Mouse (Mus musculus) megakaryocyte, embryonic 14.5 days (primary cell): ENCODE data around the gene Mgea5.

Experiments
- FLI1 ChIP-seq: IDR thresholded peaks from 2 replicates; pipeline ENCODE4 v1.6.1; 2012; ENCODE audit warnings: low read length, inconsistent platforms, mixed read lengths
- GATA1 ChIP-seq: IDR thresholded peaks from 3 replicates; pipeline ENCODE4 v1.6.1; 2012; ENCODE audit warnings: mixed read lengths, low read length, inconsistent platforms, borderline replicate concordance

DNA sequence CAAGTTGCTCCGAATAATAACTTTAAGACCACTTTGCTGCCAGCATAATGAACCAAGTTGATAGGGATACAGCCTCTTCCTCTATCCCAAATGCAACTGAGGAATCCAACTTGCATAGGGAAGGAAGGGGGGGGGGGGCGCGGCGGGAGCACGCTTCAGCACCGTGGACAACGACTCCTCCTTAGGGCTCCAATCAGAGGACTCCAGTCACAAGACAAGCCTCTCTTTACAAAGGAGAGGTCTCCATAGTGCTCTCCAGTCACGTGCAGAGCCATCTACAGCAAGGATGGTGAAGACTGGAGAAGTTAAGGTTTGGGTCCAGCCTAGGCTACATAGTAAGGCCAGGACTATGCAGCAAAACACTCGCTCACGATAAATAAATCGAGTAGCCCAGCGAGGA lies 30.2 kb upstream of the Mgea5 start:
- no peak for TF ChIP-seq GATA1
- TF ChIP-seq FLI1 = no peak
